Mouse (Mus musculus): ENCODE measurements around the gene Gpd1.

Gpd1 gene

GRCm38 (mm10) chr15:99768761-99769160, 51.4 kb downstream of the Gpd1 start:
- intact Hi-C loops (cut with DNase I): no loop called here

GRCm38 (mm10) chr15:99771004-99771500, 53.7 kb downstream of the Gpd1 start:
- intact Hi-C loops (cut with DNase I): loop anchor here (5.0 to 10.0 kb wide), 2 partner anchors 39 to 276 kb away; no protein-coding TSS in a partner anchor

- intact Hi-C loops (cut with DNase I): loop anchor here (5.0 to 10.0 kb wide), 2 partner anchors 39 to 277 kb away; no protein-coding TSS in a partner anchor
These were observed 54.4 kb downstream of the Gpd1 start for GRCm38 (mm10) chr15:99771601-99772276.

- intact Hi-C loops (cut with DNase I): loop anchor here (5.0 to 10.0 kb wide), 2 partner anchors 40 to 278 kb away; no protein-coding TSS in a partner anchor
These were observed 55.1 kb downstream of the Gpd1 start for GRCm38 (mm10) chr15:99772277-99772880.

GRCm38 (mm10) chr15:99772881-99772924, 55.4 kb downstream of the Gpd1 start, which contains the start of gene Cers5:
Gene Cers5, minus strand, starts transcription at chr15:99772885.
- intact Hi-C loops (cut with DNase I): loop anchor here (5.0 to 10.0 kb wide), 2 partner anchors 40 to 278 kb away; no protein-coding TSS in a partner anchor

- intact Hi-C loops (cut with DNase I): loop anchor here (5.0 to 10.0 kb wide), 2 partner anchors 41 to 278 kb away; no protein-coding TSS in a partner anchor
These were observed 55.6 kb downstream of the Gpd1 start for GRCm38 (mm10) chr15:99772925-99773324.

All from adrenal gland (tissue).